Mouse (Mus musculus) G1E-ER4 (cell line): ENCODE measurements around the gene Irgc1. TPM values are rescaled to one million over a fixed set of nuclear protein-coding genes. Genes with fewer than 3 reads are reported as not detected.

ENCODE experiments used
- GATA1 ChIP-seq: IDR thresholded peaks from one replicate; pipeline ENCODE4 v1.8.0; 2012; ENCODE audit warnings: low read length, inconsistent platforms
- polyA plus RNA-seq: library from polyadenylated mRNA; stranded (reverse); fragments of >175 nt; gene quantifications from 2 replicates; pipeline ENCODE4 v1.2.3, GENCODE M21; 2012

The Irgc1 gene
- polyA plus RNA-seq, 1 experiment = 0.06 TPM

- TF ChIP-seq GATA1 = no peak
Observed at GRCm38 (mm10) chr7:24474811-24475506, 22.9 kb upstream of the Irgc1 start.

- no peak for TF ChIP-seq GATA1
Observed at GRCm38 (mm10) chr7:24473913-24474529, 21.9 kb upstream of the Irgc1 start.

GRCm38 (mm10) chr7:24472937-24473336 lies 20.8 kb upstream of the Irgc1 start:
- no peak for TF ChIP-seq GATA1

- TF ChIP-seq GATA1 = no peak
Observed at GRCm38 (mm10) chr7:24472442-24472841, 20.3 kb upstream of the Irgc1 start.

- no peak for TF ChIP-seq GATA1
Observed at GRCm38 (mm10) chr7:24470356-24470755, 18.3 kb upstream of the Irgc1 start.

- TF ChIP-seq GATA1 = no peak
Observed at GRCm38 (mm10) chr7:24469126-24469525, 17.0 kb upstream of the Irgc1 start.

- TF ChIP-seq GATA1 = no peak
Observed at GRCm38 (mm10) chr7:24467886-24468285, 15.8 kb upstream of the Irgc1 start.

- no peak for TF ChIP-seq GATA1
Observed at GRCm38 (mm10) chr7:24466835-24467234, 14.7 kb upstream of the Irgc1 start.

GRCm38 (mm10) chr7:24462388-24463319 lies 10.6 kb upstream of the Irgc1 start, which contains the start of gene Plaur:
TSS of gene Plaur (plus strand) at chr7:24462484.
- TF ChIP-seq GATA1 = no peak

GRCm38 (mm10) chr7:24461376-24462051 lies 9.4 kb upstream of the Irgc1 start:
- TF ChIP-seq GATA1 = no peak

- TF ChIP-seq GATA1 = no peak
Observed at GRCm38 (mm10) chr7:24459843-24460242, 7.7 kb upstream of the Irgc1 start.

- no peak for TF ChIP-seq GATA1
Observed at GRCm38 (mm10) chr7:24459440-24459839, 7.3 kb upstream of the Irgc1 start.

- no peak for TF ChIP-seq GATA1
Observed at GRCm38 (mm10) chr7:24457726-24458370, 5.8 kb upstream of the Irgc1 start.

- no peak for TF ChIP-seq GATA1
Observed at GRCm38 (mm10) chr7:24455726-24456125, 3.6 kb upstream of the Irgc1 start.

- no peak for TF ChIP-seq GATA1
Observed at GRCm38 (mm10) chr7:24454199-24454598, 2.1 kb upstream of the Irgc1 start.
